Mouse (Mus musculus): ENCODE measurements at regions not wholly inside any gene's neighbourhood (a gene's known extent, or its start where the extent isn't known, plus 50 kb on each side); places are given as distances from the start of the nearest gene placed in this dataset.

- TF ChIP-seq CTCF (IDR thresholded peaks at IDR 0.05; ENCODE audit: insufficient read depth, low read length) (no peak), POLR2A (IDR thresholded peaks at IDR 0.05; ENCODE audit: borderline replicate concordance, extremely low read depth, low read depth, low read length) (no peak)
Measured at GRCm38 (mm10) chr3:134487280-134487679, 251.0 kb downstream of the Cxxc4 start.

Measured in lung, adult 2 months (tissue).